In genomic region chr9:118610060-118610459, GRCm38 (mm10) we compare ENCODE assay signal across 7 mouse cellular contexts. TPM values are rescaled to one million over a fixed set of nuclear protein-coding genes. Genes with fewer than 3 reads are reported as not detected.
A peak's percentile ranks its signal among the peaks of the same experiment; 100 is the strongest.
DNase-seq lines count a peak whose midpoint lies in the region; TF ChIP-seq lines count a peak whose summit lies in the region.

No protein-coding gene starts in this region.

- TF ChIP-seq POLR2A in brain, embryonic 14.5 days (IDR thresholded peaks at IDR 0.05; ENCODE audit: borderline replicate concordance, extremely low read depth, insufficient read depth, insufficient read length, poor library complexity, severe bottlenecking) = no peak

- TF ChIP-seq CTCF in layer of hippocampus, adult 2 months (conservative IDR thresholded peaks at IDR 0.05) = peak; percentile 76
- peak; percentile 24; the same call in 1 of the 2 replicates for TF ChIP-seq CTCF in brain, embryonic 14.5 days (IDR thresholded peaks at IDR 0.05; ENCODE audit: borderline replicate concordance, extremely low read depth, insufficient read depth, insufficient read length)

- H3K27ac ChIP-seq in layer of hippocampus, adult 2 months = no peak overlapping the region

- intact Hi-C loops in heart, postnatal 36 days (cut with DNase I) = no loop called here

- H3K4me3 ChIP-seq in layer of hippocampus, adult 2 months = no peak overlapping the region

- peak; percentile 19 to 52 for DNase-seq in layer of hippocampus, adult 2 months (ENCODE audit: low spot score in 2 of 2)
- DNase-seq in layer of hippocampus, adult 9-11 months = no peak
- no peak for DNase-seq in brain, embryonic 14.5 days (ENCODE audit: low read depth)
- peak; percentile 52 to 58 for DNase-seq in heart, postnatal 36 days
- peak; percentile 62 for DNase-seq in lung, postnatal 14 days
- DNase-seq in embryo, embryonic 10.5 days (ENCODE audit: low spot score) = no peak
- DNase-seq in urinary bladder, adult 18-20 months (ENCODE audit: low spot score in 2 of 2) = no peak

RNA-seq across cellular contexts. Expression of gene Itga9, which starts 3.6 kb away (rescaled TPM):
- 1 to 10 TPM; 3.6 to 4.7 TPM for total RNA-seq in layer of hippocampus, adult 2 months (2021)
- 3.0 and 3.1 TPM in 2 replicates for polyA plus RNA-seq in brain, embryonic 14.5 days (2012; rRNA removed)
- total RNA-seq in heart, postnatal 36 days (2021) = 10 to 100 TPM; 49.5 to 60.2 TPM

Comparison
In these comparisons a context has a peak if more than half of its experiments do, and no peak if none do; other contexts are left out.
1. DNase-seq: peak in layer of hippocampus, adult 2 months (2 of 2), heart, postnatal 36 days (2 of 2) and lung, postnatal 14 days (single experiment); none in layer of hippocampus, adult 9-11 months (single experiment), brain, embryonic 14.5 days (single experiment), embryo, embryonic 10.5 days (single experiment) and urinary bladder, adult 18-20 months (0 of 2).
2. RNA of gene Itga9, which starts 3.6 kb away (total RNA-seq): 49.5 to 60.2 TPM in heart, postnatal 36 days; 3.6 to 4.7 TPM in layer of hippocampus, adult 2 months; every median in the first group is over 4 times any median in the second.